Mouse (Mus musculus) heart, adult 9 months (tissue): Measurements from ENCODE around the gene Itgb2l.

Experiments
- DNase-seq, 2 experiments: peaks; one replicate each; pipeline ENCODE4 v3.0.0; 2022; ENCODE audit warnings: low spot score in 2 of 2

The Itgb2l gene

GRCm38 (mm10) chr16:96429046-96429445, 14.4 kb downstream of the Itgb2l start:
- DNase-seq: no peak

DNA sequence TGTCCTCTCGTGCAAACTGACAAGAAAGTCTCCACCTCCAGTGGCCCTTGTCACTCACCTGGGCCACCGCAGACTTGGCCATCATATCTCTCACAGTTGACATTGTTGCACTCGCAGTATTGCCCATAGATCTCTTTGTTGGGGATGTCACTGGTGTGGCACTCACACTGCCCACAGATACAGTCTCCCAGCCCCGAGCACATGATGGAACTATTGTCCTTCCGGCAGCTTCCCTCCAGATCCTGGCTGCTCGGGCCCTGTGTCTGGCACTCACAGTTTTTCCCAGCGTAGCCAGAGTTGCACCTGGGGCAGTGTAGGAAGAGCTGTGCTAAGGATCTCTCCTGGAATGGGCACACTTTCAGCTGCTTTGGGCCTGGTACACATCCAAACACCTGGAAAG, 16.7 kb downstream of the Itgb2l start:
- no peak for DNase-seq

DNA sequence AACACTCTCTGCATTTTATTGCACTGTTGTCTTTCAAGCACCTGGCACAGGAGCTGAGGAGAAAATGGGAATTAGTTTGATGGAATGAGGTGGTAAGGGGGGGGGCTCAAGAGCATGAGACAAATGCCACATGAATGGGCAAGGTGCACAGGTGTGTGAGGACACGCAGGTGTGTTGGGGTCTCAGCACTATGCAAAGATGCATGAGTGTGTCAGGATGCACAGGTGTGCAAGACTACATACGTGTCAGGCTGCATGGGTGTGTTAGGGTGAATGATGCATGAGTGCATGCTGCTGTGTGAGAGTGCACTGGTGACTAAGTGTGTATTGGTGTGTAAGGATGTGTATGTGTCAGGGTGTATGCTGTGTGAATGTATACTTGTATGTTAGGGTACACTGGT, 18.4 kb downstream of the Itgb2l start:
- no peak for DNase-seq

DNA sequence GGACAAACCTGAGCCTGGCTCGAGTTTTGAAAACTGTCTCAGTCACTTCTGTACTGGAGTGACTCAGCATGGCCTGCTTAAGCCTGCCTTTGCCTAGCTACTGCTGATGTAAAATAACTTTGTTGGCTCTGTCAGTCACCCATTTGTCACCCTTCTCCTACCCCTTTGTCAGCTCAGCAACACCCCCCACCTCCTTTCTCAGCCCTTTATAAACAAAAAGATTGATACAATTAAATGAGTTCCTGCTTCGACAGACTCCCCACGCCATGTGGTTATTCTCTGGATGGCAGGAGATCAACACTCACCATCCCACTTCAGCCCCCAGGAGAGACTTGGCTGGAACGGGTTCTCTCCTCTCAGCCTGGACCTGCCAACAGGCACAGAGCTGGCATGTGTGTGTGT, 35.4 kb downstream of the Itgb2l start:
- no peak for DNase-seq

- no peak for DNase-seq
Observed at GRCm38 (mm10) chr16:96406312-96406711, 37.1 kb downstream of the Itgb2l start.

DNA sequence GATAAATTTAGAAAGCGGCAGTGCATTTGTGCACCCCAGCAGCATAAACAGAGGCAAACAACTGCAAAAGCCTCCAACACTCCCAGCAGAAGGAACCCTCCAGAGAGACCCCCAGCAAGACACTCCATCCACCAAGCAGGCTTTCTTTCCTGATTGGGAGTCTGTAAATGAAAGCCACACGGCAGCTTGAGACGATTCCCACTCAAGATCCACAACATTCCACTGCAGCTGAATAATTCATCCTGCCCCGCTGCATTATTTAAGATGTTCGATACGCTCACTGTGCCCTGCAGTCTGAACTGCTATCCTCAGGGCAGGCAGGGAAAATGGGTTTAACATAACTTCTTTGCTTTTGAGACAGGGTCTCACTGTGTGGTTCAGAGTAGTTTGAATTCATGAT, 41.1 kb downstream of the Itgb2l start:
- DNase-seq: no peak

- DNase-seq: no peak
Observed at GRCm38 (mm10) chr16:96400046-96400445, 43.4 kb downstream of the Itgb2l start.

GRCm38 (mm10) chr16:96398806-96399205, 44.6 kb downstream of the Itgb2l start:
- no peak for DNase-seq

DNA sequence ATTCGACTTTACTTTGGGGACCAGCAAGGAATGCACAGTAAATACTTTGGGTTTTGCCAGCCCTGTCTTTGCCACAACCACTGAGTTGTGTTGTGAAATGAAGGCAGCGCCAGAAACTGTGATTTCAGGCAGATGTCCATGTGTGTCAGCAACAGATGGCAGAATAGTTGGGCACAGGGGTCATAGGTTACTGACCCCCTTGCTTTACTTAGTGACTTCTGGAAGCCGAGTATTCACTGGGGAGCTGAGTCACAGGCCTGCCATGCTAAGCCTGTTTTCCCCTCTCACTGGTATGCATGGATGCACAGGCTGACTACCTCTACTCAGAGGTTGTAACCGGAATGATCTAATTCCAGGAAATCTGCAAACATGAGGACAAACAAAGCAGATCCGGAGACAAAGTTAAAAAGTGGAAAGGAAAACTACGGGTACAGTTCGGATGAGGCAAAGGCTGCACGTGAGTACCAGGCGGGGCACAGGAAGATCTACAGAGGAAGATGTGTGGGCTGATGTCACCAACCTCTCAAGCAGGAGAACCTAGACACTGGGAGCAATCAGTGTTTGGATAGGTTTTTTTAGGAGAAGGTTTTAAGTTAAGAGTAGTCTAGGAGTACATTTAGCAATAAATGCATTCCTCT, 47.3 kb downstream of the Itgb2l start:
- DNase-seq: no peak

DNA sequence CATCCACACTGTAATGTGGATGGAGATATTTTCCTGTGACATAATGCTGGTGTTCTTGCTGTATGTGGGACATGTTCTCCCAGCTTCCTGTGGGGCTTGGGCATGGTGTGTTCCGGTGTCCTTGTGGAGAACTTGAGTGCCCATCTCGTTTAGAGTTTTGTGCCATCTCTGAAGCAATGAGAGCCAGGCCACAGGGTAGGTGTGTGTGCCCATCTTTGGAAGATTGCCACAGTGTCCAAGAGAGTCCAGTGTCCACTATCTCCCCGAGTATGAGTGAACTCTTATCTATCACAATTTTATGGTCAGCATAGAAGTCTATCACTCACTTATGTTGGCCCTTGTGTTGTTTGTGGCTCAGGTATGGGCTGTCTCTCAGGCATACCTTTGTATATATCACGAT, 47.9 kb downstream of the Itgb2l start:
- no peak for DNase-seq

GRCm38 (mm10) chr16:96391070-96391469, 52.3 kb downstream of the Itgb2l start:
- no peak for DNase-seq

GRCm38 (mm10) chr16:96388481-96388880, 54.9 kb downstream of the Itgb2l start:
- DNase-seq: no peak

DNA sequence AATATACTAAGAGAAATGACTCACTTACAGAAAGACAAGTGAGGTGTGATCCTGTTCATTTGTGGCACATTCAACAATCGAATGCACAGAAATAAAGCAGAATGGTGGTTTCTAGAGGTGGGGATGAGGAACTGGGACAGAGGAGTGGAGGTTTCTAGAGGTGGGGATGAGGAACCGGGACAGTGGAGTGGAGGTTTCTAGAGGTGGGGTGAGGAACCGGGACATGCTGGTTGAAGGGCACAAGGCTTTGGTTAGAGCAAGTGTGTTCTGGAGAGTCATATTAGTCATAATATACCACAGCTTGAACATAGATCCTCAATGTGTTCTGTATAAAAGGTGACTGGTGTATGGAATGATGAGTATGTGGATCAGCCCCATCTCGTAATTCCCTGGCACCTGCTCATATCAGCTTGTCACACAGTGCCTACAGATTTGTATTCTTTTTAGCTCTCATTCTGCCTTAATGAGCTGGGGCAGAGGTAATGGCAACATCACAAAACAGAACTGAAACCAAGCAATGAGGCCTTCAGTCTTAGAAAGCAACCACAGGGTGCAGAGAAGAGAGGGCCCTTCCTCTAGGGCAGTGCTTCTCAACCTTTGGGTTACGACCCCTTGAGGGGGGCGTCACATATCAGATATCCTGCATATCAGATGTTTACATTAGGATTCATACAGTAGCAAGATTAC, 55.6 kb downstream of the Itgb2l start:
- DNase-seq: no peak

DNA sequence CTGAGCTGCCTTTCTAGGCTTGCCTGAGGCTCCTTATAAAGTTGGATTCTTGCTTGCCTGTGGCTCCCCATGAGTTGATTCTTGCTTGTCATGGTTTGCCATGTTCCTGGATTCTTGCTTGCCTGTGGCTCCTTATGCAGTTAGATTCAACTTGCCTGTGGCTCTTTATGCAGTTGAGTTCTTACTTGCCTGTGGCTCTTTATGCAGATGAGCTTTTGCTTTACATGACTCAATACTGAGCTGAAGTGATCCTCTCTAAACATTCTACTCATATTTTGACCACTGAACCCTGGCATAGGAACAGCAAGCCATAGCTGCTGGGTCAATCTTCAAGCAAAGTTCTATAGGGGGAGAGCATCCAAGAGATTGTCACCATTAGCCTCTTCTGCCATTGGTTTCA, 58.7 kb downstream of the Itgb2l start:
- no peak for DNase-seq

- DNase-seq: no peak
Observed at GRCm38 (mm10) chr16:96382496-96383181, 60.8 kb downstream of the Itgb2l start.

GRCm38 (mm10) chr16:96381435-96381834, 62.0 kb downstream of the Itgb2l start:
- DNase-seq: no peak

- no peak for DNase-seq
Observed at GRCm38 (mm10) chr16:96378111-96378510, 65.3 kb downstream of the Itgb2l start.

- no peak for DNase-seq
Observed at GRCm38 (mm10) chr16:96376342-96376741, 67.1 kb downstream of the Itgb2l start.

GRCm38 (mm10) chr16:96375538-96375937, 67.9 kb downstream of the Itgb2l start:
- no peak for DNase-seq

GRCm38 (mm10) chr16:96372752-96373118, 70.7 kb downstream of the Itgb2l start:
- DNase-seq: no peak
